Mouse (Mus musculus) ovary, postnatal 36 days (tissue): ENCODE measurements around the gene Gm14781.
"Not testable (repeated sequence)": the region's sequence is repeated elsewhere in the genome, so short reads cannot be mapped to it uniquely, and the experiment has no call there.

Experiments
- DNase-seq: peaks from one replicate; pipeline ENCODE4 v3.0.0; 2022; ENCODE audit warnings: low spot score, mixed read lengths

Gene Gm14781

GRCm38 (mm10) chrX:91631894-91632293 is at the start of gene Gm14781:
Gene Gm14781, plus strand, starts transcription at chrX:91632194.
- DNase-seq, result not testable (repeated sequence)

DNA sequence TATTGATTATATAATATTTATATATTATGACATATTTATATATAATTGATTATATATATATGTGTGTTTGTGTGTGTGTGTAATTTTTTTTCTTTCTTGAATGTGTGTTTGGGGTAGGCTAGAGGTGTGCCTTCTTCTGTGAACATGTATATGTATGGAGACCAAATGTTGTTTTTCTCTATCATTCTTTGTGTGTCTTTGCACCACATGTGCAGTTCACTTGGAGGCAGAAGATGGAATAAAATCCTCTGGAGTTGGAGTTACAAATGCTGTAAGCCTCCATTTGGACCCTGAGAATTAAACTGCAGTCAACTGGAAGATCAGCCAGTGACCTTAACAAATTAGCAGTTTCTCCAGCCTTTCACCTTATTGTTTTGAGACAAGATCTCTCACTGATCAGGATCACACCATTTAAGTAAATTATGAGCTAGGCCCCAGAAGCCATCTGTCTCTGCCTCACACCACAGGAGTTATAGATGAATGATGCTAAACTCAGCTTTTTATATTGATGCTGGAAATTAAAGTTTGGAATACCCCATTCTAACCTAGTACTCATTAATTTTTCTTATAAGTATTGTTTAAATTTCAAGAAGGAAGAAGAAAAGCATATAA is 23.1 kb downstream of the Gm14781 start:
- DNase-seq, result not testable (repeated sequence)
